ENCODE assay signal across 14 mouse cellular contexts in the genomic region with DNA sequence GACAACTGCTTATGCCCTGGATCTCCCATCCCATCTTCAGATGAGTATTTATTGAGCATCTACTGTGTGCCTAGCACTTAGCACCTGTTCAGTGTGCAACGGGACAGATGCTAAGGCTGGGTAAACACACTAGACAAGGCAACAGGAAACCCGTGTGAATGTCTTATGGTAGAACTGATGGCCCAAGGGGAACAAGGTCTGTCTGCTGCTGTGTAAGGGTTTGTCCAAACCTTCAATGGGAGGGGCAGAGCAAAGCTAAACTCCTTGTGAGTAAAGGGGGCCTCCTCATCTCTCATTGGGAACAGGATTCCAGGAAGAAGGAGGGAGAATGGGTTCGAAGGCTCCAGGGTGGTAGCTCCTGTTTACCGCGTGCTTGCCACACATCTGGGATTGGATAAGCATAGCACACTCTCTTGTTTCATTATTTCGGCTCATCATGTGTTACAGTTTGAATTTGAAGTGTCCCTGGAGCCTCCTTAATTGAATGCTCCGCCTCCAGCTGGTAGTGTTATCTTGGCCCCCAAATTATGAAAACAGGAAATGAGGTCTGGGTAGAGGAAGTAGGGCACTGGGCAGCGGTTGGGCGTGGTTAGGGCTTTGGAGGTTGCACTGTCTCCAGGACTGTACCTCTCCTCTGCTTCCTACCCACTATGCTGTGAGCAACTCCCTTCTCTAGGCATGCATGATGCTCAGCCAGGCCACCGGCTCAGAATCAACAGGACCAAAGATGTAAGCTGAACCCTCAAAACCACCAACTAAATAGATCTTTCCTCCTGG.
DNase-seq lines count a peak whose midpoint lies in the region; ATAC-seq and TF ChIP-seq lines count a peak whose summit lies in the region.
"Had no signal": no experiment of that assay in that cellular context is flagged by ENCODE, and none has a peak within 500 bp of the region (broad histone marks: within the 10 kb centered on the region; RNA-seq: fewer than 3 reads in every experiment).

No protein-coding gene starts in this region.

- intact Hi-C loops in gastrocnemius, adult 2 months (cut with DNase I), result no loop called here

- 28% methylated on average over 10 of the region's 10 CpGs for WGBS in liver, postnatal 0 days (ENCODE audit: insufficient replicate concordance)
- 86% methylated on average over 10 of the region's 10 CpGs for WGBS in forebrain, embryonic 13.5 days

- H3K9ac ChIP-seq in liver, postnatal 0 days (replicated peaks), result no peak overlapping the region
- H3K9ac ChIP-seq in forebrain, embryonic 13.5 days, result no peak overlapping the region
- H3K9ac ChIP-seq: forebrain, embryonic 12.5 days; limb, embryonic 15.5 days had no signal

- H3K4me3 ChIP-seq in liver, postnatal 0 days (ENCODE audit: low read depth, low read length), result no peak overlapping the region
- H3K4me3 ChIP-seq in forebrain, embryonic 13.5 days, result no peak overlapping the region
- H3K4me3 ChIP-seq in gastrocnemius, adult 2 months, result no peak overlapping the region
- H3K4me3 ChIP-seq: forebrain, embryonic 12.5 days; limb, embryonic 15.5 days had no signal

- H3K9me3 ChIP-seq in liver, postnatal 0 days (ENCODE audit: low read length), result no peaks in the 10 kb centered on the region
- H3K9me3 ChIP-seq in forebrain, embryonic 13.5 days (replicated peaks), result no peaks in the 10 kb centered on the region
- H3K9me3 ChIP-seq: forebrain, embryonic 12.5 days; limb, embryonic 15.5 days had no signal

- peak; percentile 77 for ATAC-seq in liver, postnatal 0 days
- peak; percentile 97 for ATAC-seq in megakaryocyte progenitor cell, adult 5-6 weeks (replicated peaks; ENCODE audit: poor library complexity)
- ATAC-seq in forebrain, embryonic 13.5 days, result no peak
- ATAC-seq in CD4-positive, CD25-positive, alpha-beta regulatory T cell, adult 4 months, result no peak
- ATAC-seq: hindbrain, postnatal 0 days had no signal

- TF ChIP-seq CTCF in liver, postnatal 0 days (IDR thresholded peaks at IDR 0.05; ENCODE audit: low read depth), result no peak
- TF ChIP-seq CTCF in gastrocnemius, adult 2 months (IDR thresholded peaks at IDR 0.05), result no peak

- H3K4me1 ChIP-seq in liver, postnatal 0 days (ENCODE audit: insufficient read depth), result peaks cover 12% of the 10 kb centered on the region
- H3K4me1 ChIP-seq in forebrain, embryonic 13.5 days, result peaks cover 7% of the 10 kb centered on the region; the same call in 1 of the 2 replicates

- no peaks in the 10 kb centered on the region for H3K36me3 ChIP-seq in liver, postnatal 0 days (replicated peaks; ENCODE audit: insufficient read depth, low read length)
- H3K36me3 ChIP-seq in forebrain, embryonic 13.5 days (ENCODE audit: poor library complexity, severe bottlenecking), result no peaks in the 10 kb centered on the region
- H3K36me3 ChIP-seq: forebrain, embryonic 12.5 days; limb, embryonic 15.5 days had no signal

- DNase-seq in 416B (ENCODE audit: low read depth), result peak; percentile 74
- DNase-seq in c-Kit-positive CD71-negative TER-119-negative erythroid progenitor cells, embryonic 14.5 days (ENCODE audit: low read depth), result peak; percentile 46
- DNase-seq in liver, postnatal 0 days, result peak; percentile 58
- DNase-seq in gastrocnemius, adult 2 months, result no peak
- DNase-seq: adrenal gland, adult 8-10 months; cerebellum, adult 11-12 months; gastrocnemius, postnatal 10 days had no signal

- peak overlapping the region; percentile 38 for H3K4me2 ChIP-seq in liver, postnatal 0 days (ENCODE audit: low read depth, low read length)
- H3K4me2 ChIP-seq in forebrain, embryonic 13.5 days, result no peak overlapping the region
- H3K4me2 ChIP-seq: forebrain, embryonic 12.5 days; limb, embryonic 15.5 days had no signal

- peak overlapping the region; percentile 71 for H3K27ac ChIP-seq in liver, postnatal 0 days (ENCODE audit: low read depth)
- no peak overlapping the region for H3K27ac ChIP-seq in forebrain, embryonic 13.5 days
- no peak overlapping the region for H3K27ac ChIP-seq in gastrocnemius, adult 2 months
- H3K27ac ChIP-seq: forebrain, embryonic 12.5 days; hindbrain, postnatal 0 days; kidney, postnatal 0 days; limb, embryonic 15.5 days had no signal

- no peak; the same call in 1 of the 2 replicates for TF ChIP-seq EP300 in liver, postnatal 0 days (IDR thresholded peaks at IDR 0.05; ENCODE audit: low read depth)

- no peaks in the 10 kb centered on the region for H3K27me3 ChIP-seq in liver, postnatal 0 days (ENCODE audit: insufficient read depth, low read length)
- H3K27me3 ChIP-seq in forebrain, embryonic 13.5 days, result no peaks in the 10 kb centered on the region

Comparison
In these comparisons a context has a peak if more than half of its experiments do, and no peak if none do; other contexts are left out.
1. ATAC-seq: peak in liver, postnatal 0 days (single experiment) and megakaryocyte progenitor cell, adult 5-6 weeks (single experiment); none in forebrain, embryonic 13.5 days (single experiment) and CD4-positive, CD25-positive, alpha-beta regulatory T cell, adult 4 months (single experiment).